Mouse (Mus musculus) adrenal gland, postnatal 14 days (tissue): ENCODE data around the gene Znhit2. TPM values are rescaled to one million over a fixed set of nuclear protein-coding genes. Genes with fewer than 3 reads are reported as not detected.

Experiments used
- DNase-seq: peaks from one replicate; pipeline ENCODE4 v3.0.0; 2021; ENCODE audit warnings: mixed read lengths
- total RNA-seq: library from RNA; stranded (reverse); gene quantifications from 2 replicates; pipeline ENCODE4 v1.2.3, GENCODE M21; 2021

Znhit2 gene
- total RNA-seq, 1 experiment from 2014 or later = 25.3 TPM

GRCm38 (mm10) chr19:6046294-6047153 is 14.5 kb upstream of the Znhit2 start, which contains the start of gene Syvn1:
Gene Syvn1, plus strand, starts transcription at chr19:6046576.
- peak; percentile 94 for DNase-seq

- peak; percentile 48 for DNase-seq
Observed at GRCm38 (mm10) chr19:6047154-6047898, 13.7 kb upstream of the Znhit2 start.

- no peak for DNase-seq
Observed at GRCm38 (mm10) chr19:6047899-6048166, 13.2 kb upstream of the Znhit2 start.

- DNase-seq = no peak
Observed at GRCm38 (mm10) chr19:6048681-6049410, 12.1 kb upstream of the Znhit2 start.

GRCm38 (mm10) chr19:6052516-6052915 is 8.5 kb upstream of the Znhit2 start:
- DNase-seq = peak; percentile 58

- DNase-seq = no peak
Observed at GRCm38 (mm10) chr19:6054296-6054695, 6.7 kb upstream of the Znhit2 start.

GRCm38 (mm10) chr19:6056696-6057095 is 4.3 kb upstream of the Znhit2 start:
- DNase-seq = peak; percentile 9

- peak; percentile 99 for DNase-seq
Observed at GRCm38 (mm10) chr19:6057313-6058096, 3.5 kb upstream of the Znhit2 start, which contains the start of the genes Mrpl49 and Fau. Gene Mrpl49, minus strand, starts transcription at chr19:6057785. Gene Fau, plus strand, starts transcription at chr19:6057844.

GRCm38 (mm10) chr19:6058513-6058912 is 2.5 kb upstream of the Znhit2 start:
- peak; percentile 18 for DNase-seq

GRCm38 (mm10) chr19:6058966-6059365 is 2.0 kb upstream of the Znhit2 start:
- peak; percentile 4 for DNase-seq

GRCm38 (mm10) chr19:6061641-6062302 is 780 bp downstream of the Znhit2 start:
- DNase-seq = peak; percentile 79

- DNase-seq = no peak
Observed at GRCm38 (mm10) chr19:6062418-6062817, 1.4 kb downstream of the Znhit2 start.

GRCm38 (mm10) chr19:6063081-6063480 is 2.1 kb downstream of the Znhit2 start:
- no peak for DNase-seq

GRCm38 (mm10) chr19:6066571-6066970 is 5.6 kb downstream of the Znhit2 start:
- no peak for DNase-seq

GRCm38 (mm10) chr19:6067011-6067723 is 6.2 kb downstream of the Znhit2 start:
- DNase-seq = peak; percentile 92

GRCm38 (mm10) chr19:6067724-6068415 is 6.9 kb downstream of the Znhit2 start, which contains the start of gene Tm7sf2:
Gene Tm7sf2, minus strand, starts transcription at chr19:6068373.
- peak; percentile 97 for DNase-seq

- DNase-seq = no peak
Observed at GRCm38 (mm10) chr19:6068951-6069350, 8.0 kb downstream of the Znhit2 start.

- no peak for DNase-seq
Observed at GRCm38 (mm10) chr19:6069851-6070250, 8.9 kb downstream of the Znhit2 start.

GRCm38 (mm10) chr19:6070571-6071250 is 9.7 kb downstream of the Znhit2 start:
- no peak for DNase-seq
